Mouse (Mus musculus) lung, embryonic 16.5 days (tissue): ENCODE measurements around the gene Pld3. TPM values are rescaled to one million over a fixed set of nuclear protein-coding genes. Genes with fewer than 3 reads are reported as not detected.
A peak's percentile ranks its signal among the peaks of the same experiment; 100 is the strongest.
"Not testable (repeated sequence)": the region's sequence is repeated elsewhere in the genome, so short reads cannot be mapped to it uniquely, and the experiment has no call there.

ENCODE experiments used
- ATAC-seq: fragments of 200-750 bp; cut with Nextera tagmentation; 2 replicates; pipeline ENCODE4 v1.8.0; 2017; ENCODE audit warnings: low read depth, mild to moderate bottlenecking, moderate library complexity
- H3K27ac ChIP-seq: fragments of 300-500 bp; sonication (generic); 2 replicates; pipeline ENCODE4 v1.5.1; 2014; ENCODE audit warnings: mild to moderate bottlenecking, control low read depth, low read length
- H3K27me3 ChIP-seq: fragments of 300-500 bp; sonication (generic); 2 replicates; pipeline ENCODE4 v1.6.1; 2014; ENCODE audit warnings: low read depth, low read length, mixed read lengths; ENCODE audit not compliant: control insufficient read depth, insufficient read depth
- H3K36me3 ChIP-seq: fragments of 300-500 bp; sonication (generic); 2 replicates; pipeline ENCODE4 v1.6.1; 2014; ENCODE audit warnings: low read length; ENCODE audit not compliant: control insufficient read depth, insufficient read depth
- H3K4me1 ChIP-seq: fragments of 300-500 bp; sonication (generic); replicated peaks from 2 replicates; pipeline ENCODE4 v1.6.1; 2014; ENCODE audit warnings: low read length, mixed read lengths; ENCODE audit not compliant: control insufficient read depth, insufficient read depth
- H3K4me2 ChIP-seq: fragments of 300-500 bp; sonication (generic); 2 replicates; pipeline ENCODE4 v1.6.1; 2014; ENCODE audit warnings: low read depth, low read length, control low read depth
- H3K4me3 ChIP-seq: fragments of 300-500 bp; sonication (generic); 2 replicates; pipeline ENCODE4 v1.5.1; 2014; ENCODE audit warnings: mild to moderate bottlenecking, low read length, control low read depth
- H3K9ac ChIP-seq: fragments of 300-500 bp; sonication (generic); 2 replicates; pipeline ENCODE4 v1.6.1; 2014; ENCODE audit warnings: low read length, control low read depth
- H3K9me3 ChIP-seq: fragments of 300-500 bp; sonication (generic); 2 replicates; pipeline ENCODE4 v1.6.1; 2016; ENCODE audit warnings: low read length; ENCODE audit not compliant: control insufficient read depth
- WGBS: fragments of 180-500 bp; shearing (Covaris S2); extraction: QIAGEN DNeasy Blood & Tissue Kit; methylation state at CpG from one replicate; pipeline ENCODE4 v1.1.7; 2014; 5-methylcytosine and 5-hydroxymethylcytosine counted together
- polyA plus RNA-seq: library from polyadenylated mRNA; unstranded; fragments of >200 nt; fragmentation: Nextera tagmentation; extraction: Ambion mirVana; gene quantifications from 2 replicates; pipeline ENCODE4 v1.2.1, GENCODE M21; 2015

Gene Pld3
- polyA plus RNA-seq, 1 experiment from 2014 or later: 85.6 TPM

- WGBS: 83% methylated on average over 9 of the region's 9 CpGs
- Histone ChIP-seq H3K9me3 (peaks cover 5% of the 10 kb centered on the region), H3K27me3 (no peaks in the 10 kb centered on the region), H3K36me3 (peaks cover 7% of the 10 kb centered on the region), H3K27ac (no peak overlapping the region), H3K9ac (no peak overlapping the region), H3K4me3 (no peak overlapping the region), H3K4me1 (peaks cover 3% of the 10 kb centered on the region), H3K4me2 (no peak overlapping the region)
- ATAC-seq: no peak
These were observed 34.7 kb downstream of the Pld3 start for GRCm38 (mm10) chr7:27518314-27518713.

GRCm38 (mm10) chr7:27514961-27515360, 38.1 kb downstream of the Pld3 start:
- Histone ChIP-seq H3K27me3 (no peaks in the 10 kb centered on the region), H3K4me1 (no peaks in the 10 kb centered on the region)
- ATAC-seq: 0 out of 2 replicates have a peak, but pooled peaks have one; percentile 29

GRCm38 (mm10) chr7:27510809-27511208, 42.2 kb downstream of the Pld3 start:
- Histone ChIP-seq H3K27ac (no peak overlapping the region), H3K9me3 (no peaks in the 10 kb centered on the region), H3K4me2 (no peak overlapping the region), H3K4me1 (peaks cover 13% of the 10 kb centered on the region), H3K4me3 (no peak overlapping the region), H3K27me3 (no peaks in the 10 kb centered on the region), H3K9ac (no peak overlapping the region), H3K36me3 (no peaks in the 10 kb centered on the region)
- ATAC-seq: no peak
- WGBS: 95% methylated on average over 2 of the region's 2 CpGs

More at GRCm38 (mm10) chr7:27514961-27515360, 38.1 kb downstream of the Pld3 start:
- no peak overlapping the region for H3K4me3 ChIP-seq
- no peak overlapping the region for H3K9ac ChIP-seq
- no peak overlapping the region for H3K27ac ChIP-seq
- 69% methylated on average over 9 of the region's 9 CpGs for WGBS
- peaks cover 7% of the 10 kb centered on the region for H3K36me3 ChIP-seq
- H3K9me3 ChIP-seq: peaks cover 4% of the 10 kb centered on the region
- no peak overlapping the region for H3K4me2 ChIP-seq

GRCm38 (mm10) chr7:27508648-27509005, 44.4 kb downstream of the Pld3 start:
- Histone ChIP-seq H3K4me1 (peaks cover 13% of the 10 kb centered on the region), H3K36me3 (no peaks in the 10 kb centered on the region), H3K27me3 (no peaks in the 10 kb centered on the region), H3K9me3 (no peaks in the 10 kb centered on the region), H3K9ac (peak overlapping the region; percentile 60), H3K27ac (peak overlapping the region; percentile 100), H3K4me3 (peak overlapping the region; percentile 63), H3K4me2 (peak overlapping the region; percentile 70)
- 13% methylated on average over 6 of the region's 6 CpGs for WGBS
- peak; percentile 70 for ATAC-seq

- ATAC-seq: peak; percentile 94
- peak overlapping the region; percentile 70 for H3K4me2 ChIP-seq
- peak overlapping the region; percentile 100 for H3K27ac ChIP-seq
- under 1% methylated on average over 54 of the region's 54 CpGs for WGBS
- peaks cover 13% of the 10 kb centered on the region for H3K4me1 ChIP-seq
- H3K9ac ChIP-seq: peak overlapping the region; percentile 85
- H3K27me3 ChIP-seq: no peaks in the 10 kb centered on the region
- no peaks in the 10 kb centered on the region for H3K36me3 ChIP-seq
- H3K9me3 ChIP-seq: no peaks in the 10 kb centered on the region
- H3K4me3 ChIP-seq: peak overlapping the region; percentile 63
These were observed 45.0 kb downstream of the Pld3 start for GRCm38 (mm10) chr7:27507711-27508647.

GRCm38 (mm10) chr7:27506765-27507370, 46.1 kb downstream of the Pld3 start:
- Histone ChIP-seq H3K4me3 (peak overlapping the region; percentile 63), H3K4me2 (peak overlapping the region; percentile 70), H3K36me3 (no peaks in the 10 kb centered on the region), H3K4me1 (peaks cover 13% of the 10 kb centered on the region), H3K9me3 (no peaks in the 10 kb centered on the region), H3K9ac (peak overlapping the region; percentile 85), H3K27ac (peak overlapping the region; percentile 100), H3K27me3 (no peaks in the 10 kb centered on the region)
- no peak for ATAC-seq
- WGBS: 28% methylated on average over 9 of the region's 9 CpGs

GRCm38 (mm10) chr7:27501620-27502019, 51.4 kb downstream of the Pld3 start:
- no peaks in the 10 kb centered on the region for H3K9me3 ChIP-seq
- peaks cover 5% of the 10 kb centered on the region for H3K4me1 ChIP-seq
- no peak overlapping the region for H3K4me3 ChIP-seq
- 40% methylated on average over 4 of the region's 4 CpGs for WGBS
- H3K27me3 ChIP-seq: no peaks in the 10 kb centered on the region
- no peak overlapping the region for H3K9ac ChIP-seq
- H3K36me3 ChIP-seq: no peaks in the 10 kb centered on the region
- H3K4me2 ChIP-seq: no peak overlapping the region
- peak; percentile 55; the same call in 1 of the 2 replicates for ATAC-seq
- peak overlapping the region; percentile 67 for H3K27ac ChIP-seq

- no peak within 1 kb of the TSS for H3K4me3 ChIP-seq
- no peaks in the 10 kb centered on the region for H3K27me3 ChIP-seq
- H3K9me3 ChIP-seq: no peaks in the 10 kb centered on the region
- no peaks in the 10 kb centered on the region for H3K36me3 ChIP-seq
- ATAC-seq: no peak
- H3K4me1 ChIP-seq: peaks cover 2% of the 10 kb centered on the region; the same call in 1 of the 2 replicates
- 43% methylated on average over 3 of the region's 3 CpGs for WGBS
- no peak within 1 kb of the TSS for H3K4me2 ChIP-seq
- no peak within 1 kb of the TSS for H3K9ac ChIP-seq
- no peak within 1 kb of the TSS for H3K27ac ChIP-seq
These were observed 54.0 kb downstream of the Pld3 start, which contains the start of gene Prx for GRCm38 (mm10) chr7:27499036-27499435. Gene Prx, plus strand, starts transcription at chr7:27499324.

- not testable (repeated sequence) for H3K27ac ChIP-seq, H3K27me3 ChIP-seq, H3K4me3 ChIP-seq, ATAC-seq, H3K36me3 ChIP-seq, H3K9ac ChIP-seq, H3K9me3 ChIP-seq, H3K4me2 ChIP-seq
- peaks cover 19% of the 10 kb centered on the region for H3K4me1 ChIP-seq
- 86% methylated on average over 9 of the region's 9 CpGs for WGBS
These were observed 58.2 kb downstream of the Pld3 start for GRCm38 (mm10) chr7:27494659-27495367.
